Mouse (Mus musculus) kidney, postnatal 4 days (tissue): ENCODE measurements around the gene Crebrf.

Experiments
- DNase-seq, 2 experiments: peaks; one replicate each; pipeline ENCODE4 v3.0.0; 2021; ENCODE audit warnings: mixed read lengths in 2 of 2

Gene Crebrf

DNA sequence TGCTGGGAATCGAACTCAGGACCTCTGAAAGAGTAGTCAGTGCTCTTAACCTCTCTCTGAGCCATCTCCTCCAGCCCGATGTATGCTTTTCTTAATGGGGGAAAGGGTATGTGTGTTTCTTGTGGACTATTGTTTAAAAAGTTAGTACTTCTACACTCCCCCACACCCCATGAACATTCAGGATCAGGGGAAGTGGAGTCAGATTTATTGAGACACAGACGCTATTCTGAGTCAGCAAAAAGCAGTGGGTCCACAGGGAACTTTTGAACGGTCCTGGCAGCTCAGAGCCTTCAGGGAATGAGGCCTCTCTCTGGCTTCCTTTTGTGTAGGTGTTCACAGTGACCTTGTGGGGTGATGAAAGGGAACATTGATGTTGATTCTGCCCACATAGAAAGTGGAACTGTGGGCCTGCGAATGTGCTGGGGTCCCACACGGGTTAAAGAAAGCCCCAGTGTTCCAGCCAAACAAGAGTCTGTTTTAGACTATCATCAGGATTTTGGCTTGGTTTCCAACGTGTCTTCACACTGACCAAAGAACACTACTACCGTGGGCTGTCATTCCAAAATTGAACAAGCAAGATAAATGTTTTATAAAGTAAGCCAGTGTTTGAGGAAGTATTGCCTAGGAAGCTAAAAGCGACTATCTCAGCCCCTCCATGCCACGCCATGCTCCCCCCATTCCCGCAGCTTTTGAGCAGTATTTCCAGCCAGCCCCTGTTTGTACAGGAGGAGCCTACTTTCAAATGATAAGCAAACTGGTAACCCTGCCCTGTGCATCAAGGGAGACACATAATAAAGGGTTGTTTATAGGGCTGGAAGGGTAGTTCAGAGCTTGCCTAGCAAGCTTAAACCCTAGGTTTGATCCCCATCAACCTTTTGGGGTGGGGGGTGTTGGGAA lies 9.7 kb upstream of the Crebrf start:
- no peak for DNase-seq

DNA sequence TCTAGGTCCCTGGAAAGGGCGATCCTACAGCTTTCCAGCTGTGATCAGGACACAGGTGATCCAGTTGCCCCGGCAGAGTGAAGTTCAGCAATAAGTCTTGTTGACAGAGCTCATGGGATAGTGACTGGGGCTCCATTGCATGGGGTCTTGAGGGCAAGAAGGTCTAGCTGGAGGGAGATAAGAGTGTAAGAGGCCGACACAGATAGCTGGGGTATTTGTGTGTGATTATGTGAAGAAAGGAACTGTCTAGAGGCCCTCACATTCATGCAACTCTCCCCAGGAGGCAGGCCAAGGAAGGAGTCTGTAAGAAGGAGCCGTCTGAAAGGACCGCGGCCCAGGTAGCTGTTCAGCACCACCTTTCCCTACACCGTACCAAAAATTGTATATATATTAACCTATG lies 8.4 kb upstream of the Crebrf start:
- DNase-seq, result no peak

DNA sequence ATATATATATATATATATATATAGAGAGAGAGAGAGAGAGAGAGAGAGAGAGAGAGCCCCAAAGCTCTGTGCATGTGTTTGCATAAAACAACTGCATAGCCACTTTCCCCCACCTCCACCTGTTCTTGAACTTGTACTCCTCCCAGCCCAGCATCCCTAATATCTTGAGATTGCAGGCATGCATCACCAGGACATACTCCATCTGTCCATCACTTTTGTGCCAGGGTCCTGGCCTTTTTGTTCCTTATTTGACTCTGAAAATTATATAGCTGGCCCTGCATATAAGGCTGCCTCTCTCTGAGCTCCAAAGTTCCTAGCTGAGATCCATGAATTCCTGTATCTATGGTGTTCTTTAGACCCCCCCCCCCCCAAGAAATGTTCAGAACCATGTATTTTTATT lies 7.0 kb upstream of the Crebrf start:
- no peak for DNase-seq

DNA sequence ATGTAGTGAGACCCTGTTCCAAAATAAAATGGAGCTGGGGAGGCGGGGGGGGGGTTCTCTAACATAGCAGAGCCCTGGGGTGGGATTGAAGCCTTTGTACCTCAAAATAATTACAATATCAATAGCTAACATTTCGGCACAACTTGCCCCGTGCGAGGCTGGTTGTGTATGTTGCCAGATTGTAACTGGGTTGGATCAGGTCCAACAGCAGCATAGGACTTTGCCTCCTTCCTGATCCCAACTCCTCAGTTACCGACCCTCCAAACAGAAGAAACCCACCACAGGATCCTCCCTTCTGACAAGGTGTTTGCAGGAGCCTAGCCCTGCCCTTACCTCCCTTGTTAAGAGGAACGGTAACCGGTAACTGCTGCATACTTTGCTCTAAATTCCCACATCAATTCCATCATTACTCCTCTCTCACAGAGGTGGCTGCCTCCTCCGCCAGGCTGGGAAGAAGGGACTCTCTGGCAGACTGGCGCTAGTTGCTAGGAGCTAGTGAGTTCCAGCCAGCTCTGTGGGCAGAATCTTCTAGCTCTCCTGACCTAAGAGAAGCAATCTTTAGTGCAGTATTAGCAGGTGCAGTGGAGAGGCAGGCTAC lies 6.4 kb upstream of the Crebrf start:
- peak in 1 of 2 experiments; percentile 9 for DNase-seq

DNA sequence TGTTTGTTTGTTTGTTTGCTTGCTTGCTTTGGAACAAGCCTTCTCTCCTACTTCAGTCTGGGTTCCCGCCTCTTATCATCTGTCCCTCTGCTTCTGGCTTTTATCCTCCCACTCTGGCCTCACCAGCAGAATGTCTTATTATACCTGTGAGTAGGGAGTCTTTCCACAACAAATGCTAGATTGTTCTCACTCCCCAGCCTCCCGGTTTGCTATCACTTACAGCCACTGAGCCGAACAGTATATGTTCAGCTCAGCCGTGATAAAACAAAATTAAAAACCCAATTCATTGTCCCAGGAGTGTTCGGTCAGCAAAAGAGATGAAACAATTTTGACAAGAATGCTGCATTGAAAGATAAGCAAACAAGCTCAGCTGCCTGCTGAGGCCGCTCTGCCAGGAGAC lies 5.4 kb upstream of the Crebrf start:
- no peak for DNase-seq

DNA sequence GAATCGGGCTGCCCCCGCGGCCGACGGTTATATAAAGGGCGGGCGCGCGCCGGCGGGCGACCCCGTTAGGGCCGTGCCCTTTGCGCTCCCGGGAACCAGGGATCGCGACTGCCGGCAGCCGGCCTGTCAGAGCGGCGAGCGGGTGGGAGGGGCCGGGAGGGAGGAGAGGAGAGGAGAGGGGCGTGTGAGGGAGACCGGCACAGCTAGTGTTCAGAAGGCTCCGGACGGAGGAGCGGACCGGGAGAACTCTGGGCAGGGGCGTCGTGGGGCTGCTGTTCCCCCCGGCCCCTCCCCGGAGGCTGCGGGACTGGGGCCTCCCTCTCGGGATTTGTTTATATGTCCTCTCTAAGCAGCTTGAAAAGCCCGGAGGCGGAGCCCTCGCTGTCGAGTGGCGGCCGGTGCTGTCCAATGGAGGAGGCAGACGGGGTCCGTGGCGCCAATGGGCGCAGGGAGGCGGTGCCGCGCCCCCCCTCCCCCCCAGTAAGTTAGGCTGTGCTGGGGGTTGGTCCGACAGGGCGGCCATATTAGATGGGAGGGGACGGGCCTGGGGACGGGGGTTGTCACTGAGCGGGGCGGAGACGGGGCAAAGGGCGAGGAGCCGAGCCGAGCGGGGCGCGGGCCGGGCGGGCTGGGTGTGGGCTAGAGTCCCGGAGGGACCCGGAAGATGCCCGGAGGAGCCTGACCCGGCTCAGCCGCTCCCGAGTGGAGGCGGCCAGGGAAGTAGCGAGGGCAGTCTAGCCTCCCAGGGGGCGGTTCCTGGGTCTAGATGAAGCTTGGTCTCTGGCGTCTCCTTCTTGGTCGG lies 667 bp downstream of the Crebrf start:
- peak; percentile 95 to 98 for DNase-seq

DNA sequence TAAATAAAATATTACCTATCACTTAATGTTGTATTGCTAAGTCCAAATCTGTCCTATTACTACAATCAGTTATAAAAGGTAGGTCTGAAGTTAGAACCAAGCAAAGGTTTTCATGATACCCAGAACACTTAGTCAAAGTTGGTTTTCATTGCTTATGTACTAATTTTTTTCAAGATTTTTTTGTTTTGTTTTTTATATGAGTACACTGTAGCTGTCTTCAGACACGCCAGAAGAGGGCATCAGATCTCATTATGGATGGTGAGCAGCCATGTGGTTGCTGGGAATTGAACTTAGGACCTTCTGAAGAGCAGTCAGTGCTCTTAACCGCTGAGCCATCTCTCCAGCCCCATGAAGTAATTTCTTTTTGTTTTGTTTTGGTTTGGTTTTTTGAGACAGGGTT lies 2.4 kb downstream of the Crebrf start:
- DNase-seq, result no peak

DNA sequence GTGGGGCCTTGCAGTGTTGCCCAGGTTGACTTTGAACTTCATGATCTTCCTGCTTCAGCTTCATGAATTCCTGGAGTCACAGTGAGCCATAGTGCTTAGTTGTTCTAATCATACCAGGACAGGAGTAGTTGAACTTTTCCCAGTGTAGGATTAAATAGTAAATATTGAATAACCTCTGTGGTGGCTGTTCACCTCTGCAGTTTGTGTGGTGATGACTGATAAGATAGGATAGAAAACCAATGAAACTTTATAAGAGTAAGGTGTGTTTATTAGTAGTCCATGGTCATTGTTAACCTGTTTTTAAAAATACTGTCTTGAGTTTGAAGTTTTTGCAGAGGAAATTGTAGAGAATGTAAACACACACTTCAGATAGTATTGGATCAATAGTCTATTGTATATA lies 4.0 kb downstream of the Crebrf start:
- no peak for DNase-seq

DNA sequence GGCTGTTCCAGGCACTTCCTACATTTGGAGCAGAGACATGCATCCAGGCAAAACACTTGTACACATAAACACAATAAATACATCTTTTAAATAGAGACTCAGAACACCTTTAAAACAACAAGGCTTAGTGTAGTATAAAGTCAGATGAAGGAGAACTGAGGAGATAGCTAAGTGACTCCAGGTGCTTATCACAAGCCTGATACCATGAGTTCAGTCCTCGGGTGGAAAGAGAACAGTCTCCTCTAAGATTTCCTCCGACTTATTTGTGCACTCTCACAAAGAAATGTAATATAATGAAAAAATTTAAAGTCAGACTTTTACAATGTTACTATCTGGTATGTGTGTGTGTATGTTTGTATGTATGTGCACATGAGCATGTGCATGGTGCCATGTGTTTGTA lies 6.4 kb downstream of the Crebrf start:
- no peak for DNase-seq

DNA sequence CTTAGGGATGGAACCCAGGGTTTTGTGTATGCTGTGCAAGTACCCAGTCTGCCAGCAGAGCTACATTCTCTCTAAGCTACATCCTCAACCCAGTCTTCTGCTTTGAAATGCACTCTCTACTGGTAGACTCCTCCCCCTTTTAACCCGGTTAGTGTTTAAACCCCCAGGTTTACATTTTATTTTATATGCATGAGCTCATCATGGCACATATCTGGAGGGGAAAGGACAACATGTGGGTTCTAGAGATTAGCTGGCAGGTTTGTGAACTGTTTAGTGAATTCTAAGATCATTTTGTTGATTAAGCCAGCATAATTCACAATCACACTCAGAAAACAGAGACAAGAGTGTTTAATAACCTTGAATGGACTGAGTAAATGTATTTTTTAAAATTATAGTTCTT lies 9.3 kb downstream of the Crebrf start:
- DNase-seq, result no peak

DNA sequence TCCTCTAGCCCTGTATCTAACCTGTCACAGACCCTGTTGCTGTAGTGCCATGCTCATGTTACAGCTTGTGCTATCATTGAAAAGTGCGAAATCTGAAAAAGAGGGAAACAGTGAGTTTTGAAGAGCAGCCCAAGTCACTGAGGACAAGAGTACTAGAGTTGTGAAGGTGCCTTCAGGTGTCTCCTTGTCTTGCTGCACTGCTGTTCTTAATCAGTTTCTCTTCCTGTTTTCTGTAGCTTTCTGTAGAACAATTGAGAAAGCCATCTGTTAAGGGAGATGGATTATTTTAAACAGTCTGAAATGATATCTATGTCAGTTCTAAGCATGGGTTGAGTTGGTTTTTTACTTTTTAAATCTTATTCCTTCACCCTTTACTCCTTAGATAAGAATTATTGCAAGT lies 11.2 kb downstream of the Crebrf start:
- no peak for DNase-seq

DNA sequence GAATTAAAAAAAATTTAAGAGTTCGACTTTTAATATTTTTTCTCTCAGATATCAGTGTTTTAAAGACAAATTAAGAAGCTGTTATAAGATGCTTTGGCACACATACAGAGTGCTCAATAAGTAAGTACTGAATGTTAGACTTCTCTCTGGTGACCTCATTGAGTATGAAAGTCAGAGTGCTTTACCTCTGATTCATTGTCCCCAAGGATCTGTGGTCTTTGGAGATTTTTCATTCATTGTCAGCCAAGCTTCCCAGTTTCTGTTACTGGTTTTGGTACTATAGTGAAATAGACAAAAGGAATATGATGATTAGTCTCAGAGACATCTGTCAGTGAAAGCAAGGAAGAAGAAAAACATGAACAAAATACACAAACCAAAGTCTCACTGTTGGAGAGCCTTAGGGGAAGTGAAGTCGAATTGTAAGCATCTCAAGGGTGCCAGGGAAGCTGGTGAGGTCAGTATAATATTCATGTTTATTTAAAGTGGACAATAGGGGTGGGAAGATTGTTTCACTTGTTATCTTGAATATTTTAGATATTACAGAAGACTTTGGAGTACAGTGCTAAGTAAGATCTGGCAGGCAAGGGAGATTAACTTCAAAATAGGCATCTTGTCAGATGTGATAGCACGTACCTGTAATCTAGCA lies 11.8 kb downstream of the Crebrf start:
- no peak for DNase-seq

DNA sequence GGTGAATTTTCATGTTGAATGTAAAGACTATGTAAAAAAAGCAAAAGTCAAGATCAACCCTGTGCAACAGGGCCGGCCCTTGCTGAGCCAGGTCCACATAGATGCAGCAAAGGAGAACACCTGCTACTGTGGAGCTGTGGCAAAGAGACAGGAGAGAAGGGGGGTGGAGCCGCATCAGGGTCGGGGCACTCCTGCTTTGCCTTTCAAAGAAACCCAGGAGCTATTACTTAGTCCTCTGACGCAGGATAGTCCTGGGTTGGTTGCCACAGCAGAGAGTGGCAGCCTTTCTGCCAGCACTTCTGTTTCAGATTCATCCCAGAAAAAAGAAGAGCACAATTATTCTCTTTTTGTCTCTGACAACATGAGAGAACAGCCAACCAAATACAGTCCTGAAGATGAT lies 27.1 kb downstream of the Crebrf start:
- DNase-seq, result no peak

DNA sequence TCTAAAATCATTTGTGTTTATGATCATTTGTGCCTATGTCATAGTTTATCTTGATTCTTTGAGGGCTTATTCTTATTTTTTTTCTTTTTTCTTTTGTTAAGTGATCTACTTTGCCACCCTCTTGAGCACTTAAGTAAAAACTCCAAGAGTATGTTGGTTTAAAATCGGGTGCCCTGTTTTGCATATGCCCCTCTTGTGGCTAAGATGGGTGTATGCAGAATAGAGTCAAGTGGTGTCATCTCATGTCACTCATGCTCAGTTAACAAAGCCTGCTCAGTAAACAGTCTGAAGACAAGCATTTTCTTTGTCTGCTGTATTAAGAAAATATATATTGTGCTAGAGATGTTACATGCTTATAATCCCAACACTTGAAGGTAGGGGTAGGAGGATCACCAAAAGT lies 27.8 kb downstream of the Crebrf start:
- no peak for DNase-seq

DNA sequence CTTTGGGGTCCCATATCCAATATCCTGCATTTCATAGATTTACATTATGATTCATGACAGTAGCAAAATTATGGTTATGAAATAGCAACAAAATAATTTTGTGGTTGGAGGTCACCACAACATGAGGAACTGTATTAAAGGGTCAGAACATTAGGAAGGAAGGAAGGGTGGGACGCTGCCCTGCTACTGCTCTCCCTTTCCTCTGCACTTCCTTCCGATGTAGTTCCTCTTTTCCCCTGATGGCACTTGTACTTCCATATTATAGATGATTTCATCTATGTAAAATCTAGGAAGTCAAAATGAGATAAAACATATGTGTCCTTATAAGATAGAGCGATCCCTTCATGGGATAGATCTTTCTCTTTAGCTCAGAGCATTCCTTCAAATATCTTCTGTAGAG lies 34.5 kb downstream of the Crebrf start:
- no peak for DNase-seq

DNA sequence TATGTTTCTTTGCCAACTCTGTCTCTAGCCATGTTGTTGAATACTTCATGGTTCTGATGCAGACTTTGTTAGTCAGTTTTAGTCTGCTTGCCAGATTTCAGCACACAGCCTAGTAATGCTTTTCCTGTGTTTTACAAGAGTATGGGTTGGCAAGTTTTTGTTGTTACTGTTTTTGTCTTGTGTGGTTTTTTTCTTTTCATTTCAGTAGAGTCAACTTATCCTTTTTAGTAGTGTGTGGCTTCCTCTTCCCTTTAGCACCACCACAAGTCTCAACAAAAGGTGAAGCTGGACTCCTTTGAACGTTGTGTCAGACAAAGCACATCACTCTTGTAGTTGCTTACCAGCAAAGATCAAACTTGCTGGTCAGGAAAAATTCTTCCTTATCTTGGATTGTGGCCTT lies 36.8 kb downstream of the Crebrf start:
- no peak for DNase-seq

DNA sequence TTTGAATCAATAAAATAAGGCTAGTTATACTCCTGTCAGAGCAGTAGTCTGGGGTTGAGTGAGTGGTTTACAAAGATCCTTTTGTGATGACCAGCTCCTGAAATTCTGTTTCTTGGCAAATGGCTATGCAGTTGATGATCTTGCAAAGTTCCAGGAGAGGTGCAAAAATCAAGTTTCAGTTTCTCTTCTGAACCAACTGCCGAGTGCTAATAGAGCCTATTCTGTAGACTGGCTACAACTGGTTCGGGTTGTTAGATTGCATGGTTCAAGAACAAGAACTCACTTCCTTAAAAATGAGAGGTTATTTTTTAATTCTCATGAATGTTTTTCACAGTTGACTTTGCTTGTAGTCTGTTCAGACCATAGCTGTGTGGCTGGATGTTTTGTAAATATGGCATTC lies 38.0 kb downstream of the Crebrf start:
- DNase-seq, result no peak

DNA sequence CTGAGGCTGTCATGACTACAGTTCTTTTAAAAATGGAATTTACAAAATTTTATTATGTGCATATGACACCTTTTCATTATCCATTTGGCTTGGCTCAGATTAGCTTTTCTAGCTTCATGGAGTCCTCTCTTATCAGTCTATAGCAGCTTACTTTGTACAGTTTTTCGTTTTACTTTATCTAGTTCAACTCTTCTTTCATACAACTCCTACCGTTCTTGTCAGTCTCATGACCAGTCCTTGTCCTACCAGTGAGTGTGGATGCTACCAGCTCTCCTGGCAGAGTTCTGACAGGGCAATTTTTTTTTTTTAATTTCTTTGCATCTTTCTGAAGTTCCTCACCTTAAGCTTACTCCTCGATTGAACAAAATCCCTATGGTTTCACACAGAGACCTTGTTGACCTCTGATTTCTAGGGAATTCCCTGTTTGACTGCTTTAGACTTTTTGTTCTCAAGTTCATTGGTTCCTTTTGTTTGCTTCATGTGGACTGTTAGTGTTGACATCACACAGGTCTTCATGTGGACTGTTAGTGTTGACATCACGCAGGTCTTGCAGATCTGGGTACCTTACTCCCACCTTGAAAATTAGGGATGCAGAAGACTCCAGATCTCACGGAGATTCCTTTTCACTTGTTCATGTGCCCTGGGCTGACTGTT lies 51.8 kb downstream of the Crebrf start:
- no peak for DNase-seq

DNA sequence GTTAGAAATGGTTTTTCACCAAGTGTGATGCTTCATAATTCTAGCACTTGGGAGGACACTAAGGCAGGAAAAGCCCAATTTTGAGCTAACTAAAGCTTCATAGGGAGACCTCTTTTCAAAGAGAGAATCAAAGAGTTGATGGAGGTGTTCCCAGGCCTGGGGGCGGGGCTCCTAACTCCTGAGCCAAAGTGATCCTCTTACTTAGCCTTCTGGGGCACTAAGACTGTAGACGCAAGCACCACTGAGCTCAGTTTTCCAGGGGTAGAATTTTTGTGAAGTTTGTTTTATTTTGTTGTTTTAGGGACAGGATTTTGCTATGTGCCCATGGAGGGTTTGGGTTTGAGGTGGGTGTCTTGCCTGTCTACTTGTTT lies 52.3 kb downstream of the Crebrf start:
- DNase-seq, result no peak

DNA sequence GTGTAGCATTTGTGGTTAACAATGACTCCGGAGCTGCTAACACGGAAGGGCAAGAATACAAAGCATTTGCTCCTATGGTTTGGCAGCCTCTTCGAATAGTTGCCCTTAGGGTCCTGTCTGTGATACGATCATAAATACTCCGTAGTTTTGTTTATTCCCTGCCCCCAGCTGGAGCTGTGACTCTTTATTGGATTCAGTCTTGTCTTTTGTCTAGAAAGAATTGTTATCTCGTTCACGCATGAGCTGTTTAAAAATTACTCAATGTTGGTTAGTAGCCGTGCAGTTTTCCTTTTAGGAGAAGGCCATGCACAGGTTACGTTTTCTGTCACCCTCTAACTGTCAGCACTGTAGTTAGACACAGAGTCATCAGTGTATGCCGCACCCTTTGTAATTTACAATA lies 60.8 kb downstream of the Crebrf start:
- no peak for DNase-seq

DNA sequence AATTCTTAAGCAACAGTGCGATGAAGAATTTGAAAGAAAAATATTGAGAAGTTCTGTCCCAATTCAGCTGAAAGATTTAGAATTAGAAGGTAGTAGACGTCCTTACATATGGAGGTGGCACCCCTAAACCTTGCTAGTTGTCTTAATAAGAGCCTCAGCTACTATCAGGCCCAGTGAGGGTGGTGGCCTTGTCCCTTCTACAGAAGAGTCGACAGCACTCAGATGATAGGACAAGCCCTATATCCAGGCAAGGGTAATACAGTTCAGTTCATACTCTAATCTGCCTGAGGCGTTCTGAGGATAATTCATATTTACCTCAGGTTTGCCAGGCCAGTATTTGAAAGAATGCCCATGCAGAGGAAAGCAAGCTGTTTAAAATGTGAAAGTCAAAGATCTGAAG lies 62.6 kb downstream of the Crebrf start:
- DNase-seq, result no peak

DNA sequence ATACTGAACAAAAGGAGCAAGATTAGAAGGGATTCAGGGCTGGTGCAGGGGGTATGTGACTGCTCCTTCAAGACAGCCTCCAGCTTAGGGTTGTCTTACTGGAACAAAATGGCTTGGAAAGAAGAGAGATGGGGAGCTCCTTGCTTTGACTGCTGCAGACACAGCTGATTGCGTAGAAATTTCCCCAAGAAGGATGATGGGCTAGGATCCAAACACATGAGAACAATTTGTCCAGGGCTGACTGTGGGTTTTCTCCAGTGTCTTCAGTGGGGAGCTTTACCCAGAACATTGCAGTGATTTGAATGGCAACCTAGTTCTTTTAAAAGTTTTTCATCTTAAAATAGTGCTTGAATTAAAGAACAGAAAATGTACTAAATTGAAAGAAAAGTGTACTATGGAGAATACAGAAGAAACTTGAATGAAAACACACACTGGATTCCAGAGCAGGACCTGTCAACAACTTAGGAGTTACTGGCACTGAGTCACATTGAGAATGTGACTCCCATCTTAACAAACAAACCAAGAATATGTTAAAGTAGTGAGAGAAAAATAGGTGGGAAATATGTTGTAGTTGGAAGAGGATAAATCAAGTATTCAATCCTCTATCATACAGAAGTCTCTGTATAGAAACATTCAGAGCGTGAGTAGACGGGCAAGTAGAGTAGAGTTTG lies 63.1 kb downstream of the Crebrf start:
- no peak for DNase-seq
